Mouse (Mus musculus) bone marrow, adult 2 months (tissue): ENCODE measurements around the gene Mef2b. TPM values are rescaled to one million over a fixed set of nuclear protein-coding genes. Genes with fewer than 3 reads are reported as not detected.

ENCODE experiments used
- H3K27ac ChIP-seq: fragments of 200-500 bp; 2 replicates; pipeline ENCODE4 v1.5.1; 2012; ENCODE audit warnings: low read depth, mild to moderate bottlenecking, control low read depth, inconsistent platforms, low read length; ENCODE audit not compliant: control insufficient read depth, poor library complexity, insufficient read depth
- H3K4me1 ChIP-seq: fragments of 200-500 bp; 2 replicates; pipeline ENCODE4 v1.6.1; 2011; ENCODE audit warnings: low read length; ENCODE audit not compliant: control insufficient read depth, insufficient read depth
- H3K4me3 ChIP-seq: fragments of 200-500 bp; replicated peaks from 2 replicates; pipeline ENCODE3; 2011; ENCODE audit warnings: mild to moderate bottlenecking, low read depth, low read length, control low read depth; ENCODE audit not compliant: control insufficient read depth
- CTCF ChIP-seq: fragments of 200-500 bp; IDR thresholded peaks from 2 replicates; pipeline ENCODE4 v1.5.1; 2011; ENCODE audit warnings: low read length, control low read depth; ENCODE audit not compliant: control insufficient read depth, insufficient read depth
- POLR2A ChIP-seq: fragments of 200-500 bp; IDR thresholded peaks from 2 replicates; pipeline ENCODE4 v1.6.1; 2011; ENCODE audit warnings: low read depth, mild to moderate bottlenecking, control low read depth, low read length, borderline replicate concordance; ENCODE audit not compliant: control insufficient read depth
- WGBS: fragments of 180-500 bp; shearing (Covaris S2); methylation state at CpG from one replicate; pipeline ENCODE4 v1.1.7; 2018; 5-methylcytosine and 5-hydroxymethylcytosine counted together
- polyA plus RNA-seq: library from polyadenylated mRNA; stranded (reverse); fragments of >200 nt; gene quantifications from 2 replicates; pipeline ENCODE4 v1.2.4, GENCODE M21; 2011; ENCODE audit warnings: low replicate concordance; ENCODE audit not compliant: missing spikeins, insufficient read depth, insufficient read length

The Mef2b gene
- polyA plus RNA-seq, 1 experiment: 2.7 TPM

GRCm38 (mm10) chr8:70112401-70113016 is 27.0 kb upstream of the Mef2b start:
- no peak overlapping the region for H3K4me3 ChIP-seq
- no peak for TF ChIP-seq POLR2A
- no peak for TF ChIP-seq CTCF
- H3K4me1 ChIP-seq: peaks cover 2% of the 10 kb centered on the region; the same call in 1 of the 2 replicates
- no peak overlapping the region; the same call in 1 of the 2 replicates for H3K27ac ChIP-seq
- WGBS: 10% methylated on average over 43 of the region's 43 CpGs

- Histone ChIP-seq H3K4me1 (peaks cover 2% of the 10 kb centered on the region; the same call in 1 of the 2 replicates), H3K4me3 (no peak overlapping the region), H3K27ac (no peak overlapping the region)
- TF ChIP-seq POLR2A (no peak), CTCF (no peak)
- 10% methylated on average over 6 of the region's 6 CpGs for WGBS
Observed at GRCm38 (mm10) chr8:70114488-70114887, 25.0 kb upstream of the Mef2b start.

- H3K27ac ChIP-seq: no peak overlapping the region
- WGBS: 58% methylated on average over 13 of the region's 13 CpGs
- no peaks in the 10 kb centered on the region; the same call in 1 of the 2 replicates for H3K4me1 ChIP-seq
- TF ChIP-seq POLR2A: no peak
- no peak for TF ChIP-seq CTCF
- H3K4me3 ChIP-seq: no peak overlapping the region
Observed at GRCm38 (mm10) chr8:70114892-70115291, 24.6 kb upstream of the Mef2b start.

- no peak overlapping the region for H3K27ac ChIP-seq
- H3K4me1 ChIP-seq: no peaks in the 10 kb centered on the region
- H3K4me3 ChIP-seq: no peak overlapping the region
- no peak for TF ChIP-seq POLR2A
- no peak for TF ChIP-seq CTCF
- WGBS: 10% methylated on average over 9 of the region's 9 CpGs
Observed at GRCm38 (mm10) chr8:70117611-70118010, 21.9 kb upstream of the Mef2b start.

- no peak for TF ChIP-seq CTCF
- no peak for TF ChIP-seq POLR2A
- Histone ChIP-seq H3K27ac (no peak overlapping the region), H3K4me1 (no peaks in the 10 kb centered on the region), H3K4me3 (no peak overlapping the region)
- 24% methylated on average over 17 of the region's 17 CpGs for WGBS
Observed at GRCm38 (mm10) chr8:70118726-70119700, 20.5 kb upstream of the Mef2b start.

GRCm38 (mm10) chr8:70120667-70121066 is 18.8 kb upstream of the Mef2b start, which contains the start of gene Ncan:
Gene Ncan, minus strand, starts transcription at chr8:70120873.
- H3K27ac ChIP-seq: no peak within 1 kb of the TSS
- no peak within 1 kb of the TSS for H3K4me3 ChIP-seq
- TF ChIP-seq CTCF (no peak), POLR2A (no peak)
- no peaks in the 10 kb centered on the region for H3K4me1 ChIP-seq
- WGBS: 5% methylated on average over 19 of the region's 19 CpGs

- WGBS: 57% methylated on average over 2 of the region's 2 CpGs
- no peak for TF ChIP-seq POLR2A
- TF ChIP-seq CTCF: peak; percentile 44; the same call in 1 of the 2 replicates
Observed at GRCm38 (mm10) chr8:70122863-70123262, 16.6 kb upstream of the Mef2b start.

GRCm38 (mm10) chr8:70124992-70125391 is 14.5 kb upstream of the Mef2b start:
- Histone ChIP-seq H3K4me3 (no peak overlapping the region), H3K4me1 (no peaks in the 10 kb centered on the region; the same call in 1 of the 2 replicates), H3K27ac (no peak overlapping the region)
- 58% methylated on average over 8 of the region's 8 CpGs for WGBS
- TF ChIP-seq CTCF (no peak), POLR2A (no peak)

More at GRCm38 (mm10) chr8:70122863-70123262, 16.6 kb upstream of the Mef2b start:
- H3K4me1 ChIP-seq: no peaks in the 10 kb centered on the region; the same call in 1 of the 2 replicates
- no peak overlapping the region for H3K4me3 ChIP-seq
- H3K27ac ChIP-seq: no peak overlapping the region
